Mouse (Mus musculus) central nervous system, embryonic 11.5 days (tissue): Measurements from ENCODE around the gene Hook1. TPM values are rescaled to one million over a fixed set of nuclear protein-coding genes. Genes with fewer than 3 reads are reported as not detected.

Experiments used
- polyA plus RNA-seq: library from polyadenylated mRNA; depleted of rRNA; stranded (reverse); fragments of >200 nt; gene quantifications from 2 replicates; pipeline ENCODE4 v1.2.3, GENCODE M21; 2012; rRNA removed

Hook1 gene
- polyA plus RNA-seq: 20.5 and 27.5 TPM in 2 replicates

DNA sequence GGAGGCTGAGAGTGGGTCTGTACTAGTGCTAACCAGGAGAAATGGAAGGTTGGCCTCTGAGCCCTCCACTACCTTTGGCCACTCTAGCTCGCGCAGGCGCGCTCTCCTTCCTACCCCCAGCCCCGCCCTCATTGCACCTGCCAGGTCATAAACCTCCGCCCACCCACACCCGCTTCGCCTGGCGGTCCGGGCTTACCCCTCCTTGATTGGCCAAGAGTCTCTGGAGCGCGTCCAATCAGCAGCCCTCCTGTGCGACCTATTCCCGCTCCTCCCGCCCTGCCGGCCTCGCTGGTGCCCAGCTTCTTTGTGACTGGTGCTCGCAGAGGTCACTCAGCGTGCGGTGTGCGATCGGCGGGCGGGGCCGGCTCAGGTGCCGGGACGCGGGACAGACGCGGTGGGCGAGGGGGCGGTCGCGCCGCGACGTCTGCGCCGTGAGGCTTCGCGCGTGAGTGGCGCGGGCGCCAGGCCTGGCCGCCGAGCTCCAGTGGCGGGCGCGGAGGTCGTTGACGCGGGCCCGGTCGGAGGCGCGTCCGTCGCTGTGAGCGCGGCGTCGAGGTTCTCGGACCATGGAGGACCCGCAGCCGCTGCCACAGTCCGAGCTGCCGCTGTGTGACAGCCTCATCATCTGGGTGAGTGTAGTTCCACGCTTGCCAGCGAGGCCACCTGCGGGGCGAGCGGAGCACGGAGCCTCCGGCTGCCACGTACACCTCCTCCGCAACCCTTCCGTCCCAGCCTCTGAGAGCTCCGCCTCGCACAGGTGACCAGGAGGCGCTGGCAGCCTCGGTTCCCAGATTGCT is at the start of gene Hook1:
Gene Hook1 (plus strand): TSS at position 313 of the 797 bp plus-strand sequence.

Other genes starting within 250 kb of the Hook1 start
- gene Cyp2j13, start 110.3 kb downstream of the Hook1 start, polyA plus RNA-seq: 0.06 and 0.12 TPM in 2 replicates
- gene Cyp2j12, start 173.9 kb downstream of the Hook1 start, polyA plus RNA-seq: not detected in 2 replicates